Mouse (Mus musculus): ENCODE results near the gene Tmem221.

The Tmem221 gene

DNA sequence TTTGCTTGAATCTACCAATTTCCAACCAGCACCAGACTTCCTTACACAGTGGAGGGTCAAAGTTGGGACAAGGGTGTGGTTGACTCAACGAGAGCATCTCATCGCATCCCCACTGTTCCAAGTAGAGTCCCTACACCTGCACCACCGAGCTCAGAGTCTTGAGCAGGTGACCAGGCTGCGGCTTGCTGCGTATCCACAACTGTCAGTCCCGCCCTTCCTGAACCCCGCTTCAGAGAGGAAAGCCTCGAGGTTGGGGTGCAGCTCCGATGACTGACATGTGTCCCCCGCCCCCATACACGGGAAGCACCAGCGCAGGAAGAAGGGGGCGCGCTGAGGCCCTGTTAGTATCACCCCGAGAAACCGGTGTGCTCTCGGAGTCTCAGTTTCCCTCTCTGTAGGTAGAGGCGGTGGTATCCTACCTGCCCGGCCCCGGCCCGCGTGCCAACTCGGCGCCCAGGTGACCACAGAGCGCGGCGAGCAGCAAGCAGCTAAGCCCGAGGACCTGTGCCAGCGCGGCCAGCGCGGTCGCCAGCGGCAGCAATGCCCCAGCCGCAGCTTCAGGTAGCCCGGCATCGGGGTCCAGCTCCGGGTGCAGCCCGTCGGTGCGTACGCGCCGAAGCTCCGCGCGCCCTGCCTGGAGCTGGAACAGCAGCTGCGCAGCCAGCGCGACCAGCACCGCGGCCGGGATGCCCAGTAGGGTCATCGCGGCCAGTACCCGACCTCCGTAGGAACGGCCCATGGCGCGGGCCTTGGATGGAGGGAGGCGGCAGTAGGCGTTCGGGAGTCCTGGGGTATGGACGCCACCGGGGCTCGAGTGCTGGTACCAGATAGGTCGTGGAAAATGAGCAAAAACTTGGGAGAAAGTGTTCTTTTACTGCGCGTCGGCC is at the start of gene Tmem221:
Gene Tmem221 (minus strand): TSS at position 801 of the 887 bp plus-strand sequence.
- no peak for DNase-seq

- no peak for DNase-seq
These were observed 45.4 kb upstream of the Tmem221 start for GRCm38 (mm10) chr8:71604021-71604420.

DNA sequence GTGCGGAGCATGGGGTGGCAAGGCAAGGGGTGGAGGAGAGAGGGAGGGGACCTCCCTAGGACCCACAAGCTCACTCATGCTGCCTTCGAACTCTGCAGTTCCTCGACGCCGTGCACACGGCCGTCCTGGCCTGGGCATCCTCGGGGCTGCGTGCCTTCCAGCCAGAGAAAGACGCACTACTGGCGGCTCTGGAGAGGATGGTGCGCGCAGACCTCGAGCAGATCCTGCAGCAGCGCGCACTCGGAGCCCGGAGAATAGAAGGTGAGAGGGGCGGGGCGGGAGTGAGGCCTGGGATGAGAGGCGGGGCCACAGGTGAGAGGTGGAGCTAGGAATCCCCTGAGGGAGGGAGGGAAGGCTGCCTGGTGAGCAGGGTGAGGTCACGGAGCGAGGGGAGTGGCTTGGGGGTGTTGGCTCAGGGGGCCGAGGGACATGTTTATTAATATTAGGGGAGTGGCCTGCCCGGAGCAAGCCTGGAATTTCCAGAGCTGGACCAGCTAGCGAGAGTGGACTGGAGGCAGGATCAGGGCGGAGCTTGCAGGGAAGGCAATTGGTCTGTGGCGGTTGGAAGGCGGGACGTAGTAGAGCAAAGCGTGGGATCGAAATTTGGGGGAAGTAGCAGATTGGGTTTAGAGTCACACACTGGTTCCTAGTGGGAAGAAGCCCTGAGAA is 44.1 kb upstream of the Tmem221 start:
- DNase-seq = peak; percentile 92

GRCm38 (mm10) chr8:71601939-71602665 is 43.4 kb upstream of the Tmem221 start:
- no peak for DNase-seq

DNA sequence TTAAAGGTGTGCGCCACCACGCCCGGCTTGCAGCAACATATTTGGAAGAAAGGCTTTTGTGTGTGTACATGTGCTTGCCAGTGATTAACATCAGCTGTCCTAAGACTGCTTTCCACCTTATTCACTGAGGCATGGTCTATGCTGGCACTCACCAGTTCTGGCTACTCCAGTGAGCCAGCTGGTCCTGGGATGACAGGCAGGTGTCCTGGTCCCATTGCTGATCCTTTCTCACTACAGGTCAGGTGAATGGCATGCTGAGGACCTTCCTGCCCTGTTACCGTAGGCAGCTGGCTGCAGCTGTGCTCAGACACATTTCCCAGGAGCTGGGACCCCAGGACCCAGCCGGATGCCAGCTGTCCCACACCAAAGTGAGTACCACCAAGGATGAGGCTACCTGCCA is 40.2 kb upstream of the Tmem221 start:
- DNase-seq = no peak

GRCm38 (mm10) chr8:71598375-71598774 is 39.7 kb upstream of the Tmem221 start:
- DNase-seq = no peak

DNA sequence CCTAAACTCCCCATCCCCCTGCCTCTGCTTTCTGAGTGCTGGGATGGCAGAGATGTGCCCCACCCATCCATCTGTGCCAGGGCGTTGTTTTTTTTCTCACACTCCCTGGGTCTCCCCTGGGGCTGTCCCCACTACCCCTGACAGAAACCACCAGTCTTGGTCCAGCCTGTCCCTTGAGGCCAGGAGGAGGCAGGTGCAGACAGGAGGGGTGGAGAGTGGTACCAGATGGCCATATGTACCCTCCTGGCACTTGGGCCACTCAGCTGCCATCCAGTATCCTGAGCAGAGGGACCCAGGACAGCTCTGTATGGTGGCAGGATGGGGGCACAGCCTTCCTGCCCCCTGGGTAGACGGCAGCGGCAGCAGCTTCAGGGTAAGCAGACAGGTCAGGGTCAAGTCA is 38.8 kb upstream of the Tmem221 start, which contains the start of gene Fam129c:
Gene Fam129c (plus strand): TSS at position 198 of the 400 bp plus-strand sequence.
- no peak for DNase-seq

DNA sequence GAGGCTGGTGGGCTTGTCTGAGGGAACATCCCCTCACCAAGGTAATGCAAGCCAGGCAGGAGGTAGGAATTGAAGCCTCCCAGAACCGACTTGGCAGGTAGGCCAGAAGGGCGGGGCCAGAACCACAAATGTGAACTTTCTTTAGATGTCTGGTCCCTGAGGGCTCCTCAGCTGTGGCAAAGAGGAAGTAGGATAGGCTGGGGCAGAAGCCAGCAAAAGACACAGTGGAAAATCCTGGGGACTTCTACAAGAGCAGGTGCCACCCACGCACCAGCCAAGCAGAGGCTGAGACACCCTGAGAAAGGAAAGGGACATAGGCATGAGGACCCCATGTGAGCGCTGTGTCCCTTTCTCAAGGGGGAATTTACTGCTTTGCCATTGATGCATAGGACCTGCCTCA is 38.1 kb upstream of the Tmem221 start:
- DNase-seq = peak; percentile 47

GRCm38 (mm10) chr8:71596384-71596783 is 37.7 kb upstream of the Tmem221 start:
- no peak for DNase-seq

GRCm38 (mm10) chr8:71595862-71596261 is 37.2 kb upstream of the Tmem221 start:
- peak; percentile 93 for DNase-seq

DNA sequence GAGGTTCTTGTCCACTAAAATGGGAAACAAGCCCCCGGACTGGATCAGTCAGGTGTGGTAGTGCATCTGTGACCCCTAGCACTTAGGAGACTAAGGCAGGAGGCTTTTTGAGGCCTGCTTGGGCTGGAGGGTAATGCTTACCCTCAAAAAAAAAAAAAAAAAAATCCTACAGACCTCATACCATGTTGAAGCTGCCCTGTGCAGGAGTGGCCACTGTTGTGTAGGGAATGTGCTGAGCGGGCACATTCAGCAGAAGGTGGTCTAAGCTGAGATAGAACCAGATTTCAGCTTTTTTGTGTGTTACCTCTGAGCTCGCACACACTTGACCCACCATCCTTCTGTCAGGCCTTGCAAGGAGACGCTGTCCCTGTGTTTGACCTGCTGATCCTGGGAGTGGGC is 35.7 kb upstream of the Tmem221 start:
- no peak for DNase-seq

DNA sequence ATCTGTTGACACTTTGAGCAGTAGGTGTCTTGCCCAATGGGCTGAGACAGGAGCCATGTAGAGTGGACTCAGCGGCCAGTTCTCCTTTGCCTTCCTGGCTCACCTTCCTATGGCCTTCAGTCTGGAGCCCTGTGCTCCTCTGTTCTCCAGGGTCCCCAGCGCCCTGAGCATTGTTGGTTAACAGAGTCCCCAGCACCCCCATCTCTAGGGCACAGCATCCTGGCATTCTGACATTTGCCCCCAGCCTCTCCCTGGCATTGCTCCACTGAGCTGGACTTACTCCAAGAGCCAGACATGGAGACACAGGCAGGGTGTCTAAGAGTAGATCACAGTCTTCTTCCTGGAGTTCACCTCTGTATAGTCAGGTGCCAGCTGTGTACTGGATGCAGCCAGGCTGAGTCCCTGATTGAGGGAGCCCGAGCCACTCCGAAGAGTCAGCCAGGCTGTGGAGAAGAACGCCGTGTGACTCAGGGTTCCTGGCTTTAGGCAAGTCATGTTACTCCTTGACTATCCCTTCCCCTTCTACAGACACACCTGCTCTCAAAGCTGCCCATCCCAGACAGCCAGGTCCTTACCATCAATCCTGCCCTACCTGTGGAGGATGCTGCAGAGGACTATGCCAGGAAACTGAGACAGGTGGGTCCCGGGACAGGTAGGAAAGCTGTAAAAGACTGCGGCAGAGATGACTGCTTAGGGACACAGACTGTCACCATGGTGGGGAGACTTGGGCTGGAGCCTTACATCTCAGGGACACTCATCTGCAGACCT is 35.1 kb upstream of the Tmem221 start:
- no peak for DNase-seq

GRCm38 (mm10) chr8:71592374-71593170 is 33.9 kb upstream of the Tmem221 start:
- DNase-seq = peak; percentile 77

DNA sequence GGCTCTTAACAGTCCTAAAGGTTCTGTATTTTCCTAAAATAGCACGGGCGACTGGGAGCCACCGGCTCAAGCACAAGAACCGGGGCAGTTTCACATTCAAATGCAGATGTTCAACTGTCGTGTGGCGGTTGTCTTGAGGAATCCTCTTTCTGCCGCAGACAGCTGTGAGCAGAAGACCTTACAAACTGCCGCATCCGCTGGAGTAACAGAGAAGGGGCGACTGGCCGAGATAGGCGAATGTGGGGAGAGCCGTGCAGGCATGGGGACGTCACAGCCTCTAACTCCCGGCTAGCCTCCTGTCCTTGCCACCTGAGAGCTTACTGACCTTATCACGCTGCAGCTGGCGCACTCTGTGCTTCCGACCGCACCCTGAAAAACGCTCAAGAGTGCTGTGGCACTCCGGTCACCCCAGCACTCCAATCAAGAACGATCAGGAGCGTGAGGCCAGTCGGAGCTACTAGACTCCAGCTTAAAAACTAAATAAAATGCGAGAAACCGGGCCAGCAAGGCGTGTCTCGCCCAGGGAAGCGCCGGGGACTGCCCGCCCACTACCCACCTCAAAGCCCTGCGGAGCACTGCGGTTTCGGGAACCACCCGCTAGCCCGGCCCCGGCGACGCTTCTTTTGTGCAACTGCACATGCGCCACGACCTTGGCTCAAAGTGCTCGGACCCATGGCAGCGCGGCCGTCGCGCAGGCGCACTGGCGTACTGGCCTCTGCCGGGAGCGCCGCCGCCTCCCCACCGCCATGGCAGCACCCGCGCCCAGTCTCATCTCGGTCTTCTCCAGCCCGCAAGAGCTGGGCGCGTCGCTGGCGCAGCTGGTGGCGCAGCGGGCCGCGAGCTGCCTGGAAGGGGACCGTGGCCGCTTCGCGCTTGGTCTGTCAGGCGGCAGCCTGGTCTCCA is 33.1 kb upstream of the Tmem221 start, which contains the start of gene Pgls:
Gene Pgls (plus strand): TSS at position 706 of the 903 bp plus-strand sequence.
- DNase-seq = peak; percentile 96

- no peak for DNase-seq
These were observed 32.3 kb upstream of the Tmem221 start for GRCm38 (mm10) chr8:71591017-71591416.

- DNase-seq = no peak
These were observed 30.1 kb upstream of the Tmem221 start for GRCm38 (mm10) chr8:71588762-71589161.

GRCm38 (mm10) chr8:71586891-71587290 is 28.2 kb upstream of the Tmem221 start:
- peak; percentile 70 for DNase-seq

DNA sequence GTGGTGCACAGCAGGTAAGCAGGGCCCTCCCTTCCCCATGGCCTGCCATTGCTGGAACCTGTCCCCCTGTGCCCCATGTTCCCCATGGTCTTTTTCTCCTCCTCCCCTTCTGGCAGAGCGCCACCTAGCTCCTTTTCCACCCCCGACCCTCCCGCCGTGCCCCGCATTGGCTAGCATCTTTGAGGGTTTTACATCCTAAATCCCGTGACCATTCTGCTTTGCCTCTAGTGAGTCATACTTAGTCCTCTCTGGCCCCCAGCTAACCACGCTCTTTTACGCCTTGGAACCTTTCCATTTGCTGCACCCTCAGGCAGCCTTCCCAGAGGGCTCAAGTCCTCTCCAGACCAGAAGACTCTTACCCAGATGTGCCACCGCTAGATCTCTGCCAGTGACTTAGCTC is 21.5 kb upstream of the Tmem221 start:
- no peak for DNase-seq

GRCm38 (mm10) chr8:71579476-71579875 is 20.8 kb upstream of the Tmem221 start:
- DNase-seq = no peak

- no peak for DNase-seq
These were observed 20.3 kb upstream of the Tmem221 start for GRCm38 (mm10) chr8:71579009-71579408.
